Mouse (Mus musculus): ENCODE measurements around the gene Vmn2r77.
"Not testable (repeated sequence)": the region's sequence is repeated elsewhere in the genome, so short reads cannot be mapped to it uniquely, and the experiment has no call there.

Vmn2r77 gene

DNA sequence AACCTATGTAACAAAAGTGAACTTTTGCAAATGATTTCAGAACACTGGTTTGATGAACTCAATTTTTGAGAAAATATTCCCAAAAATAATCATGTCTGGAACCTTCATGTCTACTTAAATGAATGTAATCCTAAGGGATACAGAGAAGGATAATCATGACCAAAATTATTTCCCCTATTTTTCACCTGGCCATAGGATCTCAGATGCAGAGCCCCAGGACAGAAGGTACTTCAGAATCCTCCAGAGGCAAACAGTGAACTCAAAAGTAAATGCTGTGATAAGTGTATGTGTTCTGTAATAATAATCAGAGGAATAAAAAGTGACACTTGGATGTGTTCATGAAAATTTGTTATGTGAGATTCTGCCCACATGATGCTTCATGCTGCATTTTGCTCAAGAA is at the start of gene Vmn2r77:
Gene Vmn2r77, plus strand, starts transcription at position 301 of the 400 bp plus-strand sequence.
- no peak for DNase-seq

DNA sequence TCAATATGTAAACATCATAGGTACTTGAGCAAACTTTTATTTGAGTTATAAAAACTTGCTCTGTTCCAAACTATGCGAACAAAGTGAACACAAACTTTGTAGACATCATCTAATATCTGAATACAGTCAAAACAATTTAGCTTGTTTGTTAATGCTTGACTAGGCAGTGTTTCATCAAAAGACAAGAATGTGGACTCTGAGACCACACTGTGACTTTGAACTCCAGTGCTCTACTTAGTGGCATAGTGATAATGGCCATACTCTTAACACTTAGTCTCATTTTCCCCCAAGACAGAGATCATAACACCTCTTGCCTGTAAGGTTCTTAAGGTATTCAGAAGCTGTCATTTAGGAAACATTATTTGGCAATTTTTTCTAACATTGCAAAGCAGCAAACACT is 34.1 kb upstream of the Vmn2r77 start:
- DNase-seq, result no peak

DNA sequence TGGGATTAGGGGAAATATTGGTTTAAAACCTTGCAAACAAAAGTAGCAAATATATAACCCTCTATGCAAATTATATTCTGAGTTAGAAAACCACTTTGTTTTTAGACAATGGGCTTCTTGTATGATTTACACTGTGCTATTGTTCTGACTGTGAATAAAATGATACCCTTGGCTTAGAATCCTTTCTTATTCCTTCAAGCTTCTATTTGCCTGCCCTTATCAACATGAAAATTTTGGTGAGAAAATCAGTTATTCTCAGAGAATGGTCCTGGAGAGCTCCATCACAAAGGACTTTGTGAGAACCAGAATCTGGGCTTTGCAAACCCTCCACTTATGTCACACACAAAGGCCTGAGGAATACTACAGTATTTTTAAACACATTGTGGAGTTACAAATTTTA is 30.2 kb upstream of the Vmn2r77 start:
- DNase-seq, result no peak

DNA sequence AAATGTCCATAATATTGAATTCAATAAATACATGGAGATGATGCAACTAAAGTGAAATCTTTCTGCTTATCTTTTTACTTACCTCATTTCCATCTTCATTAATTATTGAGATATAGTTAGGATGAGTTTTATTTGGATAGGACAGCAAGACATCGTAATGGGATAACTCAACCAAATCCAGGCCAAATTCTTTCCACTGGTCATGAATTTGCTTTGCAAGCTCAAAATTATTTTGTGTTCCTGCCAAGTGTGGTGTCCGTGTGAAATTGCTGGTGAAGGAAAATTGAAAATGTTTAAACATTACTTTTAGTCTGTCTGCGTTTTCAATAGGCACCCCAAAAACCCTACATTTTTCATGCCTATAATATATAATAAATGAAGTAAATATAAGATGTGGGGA is 23.2 kb upstream of the Vmn2r77 start:
- no peak for DNase-seq

DNA sequence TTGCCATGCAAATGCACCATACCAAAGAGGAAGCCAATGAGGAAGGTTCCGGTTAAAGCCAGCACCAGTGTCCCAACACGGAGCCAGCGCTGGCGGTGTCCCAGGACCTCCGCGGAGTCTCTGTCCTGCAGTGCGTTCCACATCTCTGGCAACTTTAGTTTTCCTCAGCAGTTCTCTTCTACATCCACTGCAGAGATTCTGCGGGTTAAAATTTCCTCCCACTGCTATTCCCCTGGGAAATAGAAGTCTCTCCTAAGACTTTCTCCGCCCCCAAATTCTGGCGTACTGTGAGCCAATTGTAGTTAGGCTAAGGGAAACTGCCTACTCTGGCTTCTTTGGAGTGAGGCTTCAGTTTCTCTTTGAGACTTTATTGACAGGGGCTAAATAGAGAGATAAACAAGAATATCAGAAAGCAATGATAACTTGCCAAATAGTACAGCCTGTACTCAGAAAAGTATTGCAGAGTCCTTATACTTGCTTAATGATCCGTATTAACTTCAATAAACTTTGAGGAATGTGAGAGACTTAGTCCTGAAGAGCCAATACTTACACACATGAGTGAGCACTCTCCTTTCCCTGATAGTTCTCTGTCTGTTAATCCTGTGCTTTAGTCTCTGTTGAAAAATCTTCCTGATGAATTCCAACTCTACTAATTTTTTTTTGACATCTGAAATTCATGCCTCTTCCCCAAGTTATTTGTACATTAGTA is 19.1 kb upstream of the Vmn2r77 start, which contains the start of gene Folh1:
Gene Folh1, minus strand, starts transcription at position 327 of the 709 bp plus-strand sequence.
- peak; percentile 5 for DNase-seq

DNA sequence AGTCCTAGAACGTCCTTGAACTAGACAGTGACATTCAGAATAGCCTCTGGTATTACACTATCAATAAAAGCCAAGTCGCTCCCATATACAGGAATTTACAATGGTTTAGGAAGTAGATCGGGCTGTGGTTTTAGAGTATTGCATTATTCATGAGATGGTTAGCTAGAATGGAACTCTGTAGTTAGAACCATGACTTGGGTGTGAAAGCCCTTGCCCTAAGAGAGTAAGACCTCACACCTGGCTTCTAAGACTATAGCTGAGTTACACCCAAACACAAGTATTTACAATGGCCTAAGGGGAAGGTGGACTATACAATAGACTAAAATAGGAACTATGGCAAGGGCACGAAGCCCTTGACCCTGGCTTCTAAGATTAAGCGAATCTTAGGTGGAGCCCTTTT is 20.4 kb downstream of the Vmn2r77 start:
- not testable (repeated sequence) for DNase-seq

DNA sequence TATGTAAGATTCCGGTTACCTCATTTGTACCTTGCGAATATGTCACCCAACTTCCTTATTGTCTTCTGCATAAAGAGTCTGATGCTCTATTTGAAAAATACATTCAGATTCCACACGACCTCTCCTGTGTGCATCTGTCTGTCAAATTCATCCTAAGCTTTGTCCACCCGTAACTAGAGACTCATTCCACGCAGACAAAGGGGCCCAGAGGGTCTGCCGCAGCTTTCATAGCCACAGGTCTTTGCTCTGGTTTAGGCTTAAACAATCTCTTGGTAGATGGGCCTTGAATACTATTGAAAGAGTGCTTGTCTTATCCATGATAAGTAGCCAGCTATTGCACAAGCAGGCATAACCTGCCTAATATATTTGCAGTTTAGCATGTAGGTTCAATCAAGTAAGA is 20.9 kb downstream of the Vmn2r77 start:
- not testable (repeated sequence) for DNase-seq

DNA sequence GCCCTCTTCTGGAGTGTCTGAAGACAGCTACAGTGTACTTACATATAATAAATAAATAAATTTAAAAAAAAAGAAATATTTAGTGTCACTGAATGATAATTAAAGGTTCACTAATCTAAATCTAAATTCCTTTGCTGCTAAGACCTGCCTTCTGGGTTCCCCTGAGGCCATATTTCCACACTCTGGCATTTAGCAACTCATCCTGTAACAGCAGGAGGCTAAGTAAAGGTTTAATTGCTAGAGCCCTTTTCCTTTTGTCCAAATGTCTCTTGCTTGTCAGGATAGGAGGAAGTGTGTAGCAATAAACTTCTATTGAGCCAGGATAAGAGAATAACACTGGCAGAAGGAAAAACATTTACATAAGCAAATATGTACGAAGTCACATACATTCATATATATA is 21.6 kb downstream of the Vmn2r77 start:
- no peak for DNase-seq
